ENCODE assay signal across 9 mouse cellular contexts in the genomic region with DNA sequence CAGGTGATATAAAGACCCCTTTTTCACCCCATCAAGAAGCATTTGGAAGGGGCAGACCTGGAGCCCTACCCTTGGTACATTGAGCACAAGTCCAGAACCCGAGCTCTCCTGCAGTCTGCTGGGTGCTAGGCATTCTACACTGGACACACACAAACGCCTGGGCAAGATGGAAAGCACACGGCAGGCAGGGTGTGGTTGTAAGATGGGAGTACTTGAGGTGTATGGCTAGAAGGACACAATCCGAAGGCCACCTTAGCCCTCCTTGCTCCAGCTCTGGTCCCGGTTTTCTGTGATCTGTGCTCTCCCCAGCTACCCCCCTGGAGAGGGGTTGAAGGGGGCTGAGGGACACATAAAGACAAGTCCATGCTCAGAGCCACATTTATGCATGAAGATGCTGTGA. TPM values are rescaled to one million over a fixed set of nuclear protein-coding genes. Genes with fewer than 3 reads are reported as not detected.
DNase-seq lines count a peak whose midpoint lies in the region; ATAC-seq lines count a peak whose summit lies in the region.
"Had no signal": no experiment of that assay in that cellular context is flagged by ENCODE, and none has a peak within 500 bp of the region (broad histone marks: within the 10 kb centered on the region; RNA-seq: fewer than 3 reads in every experiment).

No protein-coding gene starts in this region.

- peaks cover 19% of the 10 kb centered on the region for H3K4me1 ChIP-seq in lung, embryonic 16.5 days (replicated peaks; ENCODE audit: control insufficient read depth, insufficient read depth, low read length)
- H3K4me1 ChIP-seq in forebrain, embryonic 14.5 days (ENCODE audit: control insufficient read depth, insufficient read depth, low read length) = peaks cover 28% of the 10 kb centered on the region
- H3K4me1 ChIP-seq in limb, embryonic 13.5 days = peaks cover 36% of the 10 kb centered on the region
- peaks cover 20% of the 10 kb centered on the region; the same call in 1 of the 2 replicates for H3K4me1 ChIP-seq in stomach, embryonic 14.5 days (ENCODE audit: control insufficient read depth, insufficient read depth, low read length)

- no peak for ATAC-seq in lung, embryonic 16.5 days (ENCODE audit: low read depth)
- ATAC-seq in forebrain, embryonic 14.5 days = peak; percentile 4; the same call in 1 of the 2 replicates
- ATAC-seq in limb, embryonic 13.5 days (ENCODE audit: low FRiP score, low read depth) = no peak
- ATAC-seq in stomach, embryonic 14.5 days (ENCODE audit: insufficient number of reproducible peaks, insufficient read depth, low FRiP score, low read depth) = no peak

- no peak for DNase-seq in lung, postnatal 4 days
- no peak for DNase-seq in forebrain, embryonic 14.5 days (ENCODE audit: low spot score)
- DNase-seq in left cerebral cortex, postnatal 14 days (ENCODE audit: low spot score in 2 of 2) = no peak
- DNase-seq in thymus, postnatal 25 days = no peak
- DNase-seq in adipocyte (ENCODE audit: low spot score) = no peak

- H3K4me3 ChIP-seq in lung, embryonic 16.5 days (ENCODE audit: low read length) = peak overlapping the region; percentile 78
- H3K4me3 ChIP-seq in forebrain, embryonic 14.5 days (ENCODE audit: low read depth, low read length) = peak overlapping the region; percentile 84
- peak overlapping the region; percentile 83 for H3K4me3 ChIP-seq in limb, embryonic 13.5 days
- H3K4me3 ChIP-seq in stomach, embryonic 14.5 days (ENCODE audit: low read depth, low read length) = peak overlapping the region; percentile 64

- WGBS in lung, embryonic 16.5 days = 50% methylated on average over 5 of the region's 5 CpGs
- WGBS in forebrain, embryonic 14.5 days = 60% methylated on average over 5 of the region's 5 CpGs
- 55% methylated on average over 5 of the region's 5 CpGs for WGBS in limb, embryonic 13.5 days
- WGBS in stomach, embryonic 14.5 days = 58% methylated on average over 5 of the region's 5 CpGs

- intact Hi-C loops in left cerebral cortex, postnatal 14 days (cut with DNase I) = no loop called here

- no peaks in the 10 kb centered on the region for H3K9me3 ChIP-seq in lung, embryonic 16.5 days (ENCODE audit: control insufficient read depth, low read length)
- no peaks in the 10 kb centered on the region for H3K9me3 ChIP-seq in forebrain, embryonic 14.5 days (replicated peaks; ENCODE audit: control insufficient read depth, low read length)
- 0 out of 2 replicates have a peak, but pooled peaks cover 3% of the 10 kb centered on the region for H3K9me3 ChIP-seq in limb, embryonic 13.5 days
- H3K9me3 ChIP-seq in stomach, embryonic 14.5 days (ENCODE audit: control insufficient read depth, low read depth, low read length) = no peaks in the 10 kb centered on the region

- peak overlapping the region; percentile 83 for H3K9ac ChIP-seq in lung, embryonic 16.5 days (ENCODE audit: low read length)
- peak overlapping the region; percentile 98 for H3K9ac ChIP-seq in forebrain, embryonic 14.5 days (ENCODE audit: low read length)
- peak overlapping the region; percentile 86 for H3K9ac ChIP-seq in limb, embryonic 13.5 days
- no peak overlapping the region; the same call in 1 of the 2 replicates for H3K9ac ChIP-seq in stomach, embryonic 14.5 days (replicated peaks; ENCODE audit: low read depth, low read length)

- H3K36me3 ChIP-seq in lung, embryonic 16.5 days (ENCODE audit: control insufficient read depth, insufficient read depth, low read length) = no peaks in the 10 kb centered on the region
- peaks cover 3% of the 10 kb centered on the region for H3K36me3 ChIP-seq in forebrain, embryonic 14.5 days (ENCODE audit: control insufficient read depth, insufficient read depth, low read length)
- 0 out of 2 replicates have a peak, but pooled peaks cover 1% of the 10 kb centered on the region for H3K36me3 ChIP-seq in limb, embryonic 13.5 days
- no peaks in the 10 kb centered on the region for H3K36me3 ChIP-seq in stomach, embryonic 14.5 days (ENCODE audit: control insufficient read depth, insufficient read depth, low read length)

- peak overlapping the region; percentile 84 for H3K4me2 ChIP-seq in lung, embryonic 16.5 days (ENCODE audit: low read depth, low read length)
- H3K4me2 ChIP-seq in forebrain, embryonic 14.5 days (ENCODE audit: low read length) = peak overlapping the region; percentile 79
- peak overlapping the region; percentile 87 for H3K4me2 ChIP-seq in limb, embryonic 13.5 days (replicated peaks)
- peak overlapping the region; percentile 81 for H3K4me2 ChIP-seq in stomach, embryonic 14.5 days (replicated peaks; ENCODE audit: low read depth, low read length)

- H3K27ac ChIP-seq in lung, embryonic 16.5 days (ENCODE audit: low read length) = no peak overlapping the region
- no peak overlapping the region for H3K27ac ChIP-seq in forebrain, embryonic 14.5 days (ENCODE audit: low read depth, low read length)
- 0 out of 2 replicates have a peak overlapping the region, but pooled peaks have one; percentile 22 for H3K27ac ChIP-seq in limb, embryonic 13.5 days
- H3K27ac ChIP-seq in stomach, embryonic 14.5 days (ENCODE audit: low read length) = no peak overlapping the region; the same call in 1 of the 2 replicates

- peaks cover 9% of the 10 kb centered on the region for H3K27me3 ChIP-seq in lung, embryonic 16.5 days (ENCODE audit: control insufficient read depth, insufficient read depth, low read depth, low read length)
- H3K27me3 ChIP-seq in forebrain, embryonic 14.5 days (replicated peaks; ENCODE audit: control insufficient read depth, insufficient read depth, low read length) = peaks cover 17% of the 10 kb centered on the region
- H3K27me3 ChIP-seq in limb, embryonic 13.5 days = peaks cover 36% of the 10 kb centered on the region
- peaks cover 16% of the 10 kb centered on the region for H3K27me3 ChIP-seq in stomach, embryonic 14.5 days (ENCODE audit: control insufficient read depth, insufficient read depth, low read length)

RNA-seq across cellular contexts. Expression of a gene that starts 0.5 kb away (rescaled TPM):
- 21.1 and 22.2 TPM in 2 replicates for polyA plus RNA-seq in lung, embryonic 16.5 days (2015; fragmentation: Nextera tagmentation; extraction: Ambion mirVana)
- polyA plus RNA-seq in forebrain, embryonic 14.5 days (2014; fragmentation: Nextera tagmentation; extraction: Ambion mirVana) = 138 and 177 TPM in 2 replicates
- 37.0 and 41.7 TPM in 2 replicates for polyA plus RNA-seq in limb, embryonic 13.5 days (2015; fragmentation: Nextera tagmentation; extraction: Ambion mirVana)
- polyA plus RNA-seq in stomach, embryonic 14.5 days (2014; fragmentation: Nextera tagmentation; extraction: Ambion mirVana) = 17.1 and 18.9 TPM in 2 replicates
- total RNA-seq in left cerebral cortex, postnatal 14 days (2021) = 100 to 1,000 TPM; 866 to 932 TPM

RNA-seq across cellular contexts. Expression of a gene that starts 4.1 kb away (rescaled TPM):
- polyA plus RNA-seq in lung, embryonic 16.5 days (2015; fragmentation: Nextera tagmentation; extraction: Ambion mirVana) = 3.6 and 4.2 TPM in 2 replicates
- polyA plus RNA-seq in forebrain, embryonic 14.5 days (2014; fragmentation: Nextera tagmentation; extraction: Ambion mirVana) = 5.7 and 8.2 TPM in 2 replicates
- 5.9 and 6.0 TPM in 2 replicates for polyA plus RNA-seq in limb, embryonic 13.5 days (2015; fragmentation: Nextera tagmentation; extraction: Ambion mirVana)
- 0.67 and 1.3 TPM in 2 replicates for polyA plus RNA-seq in stomach, embryonic 14.5 days (2014; fragmentation: Nextera tagmentation; extraction: Ambion mirVana)
- total RNA-seq in left cerebral cortex, postnatal 14 days (2021) = 100 to 1,000 TPM; 216 to 232 TPM

RNA-seq across cellular contexts. Expression of a gene that starts 8.1 kb away (rescaled TPM):
- polyA plus RNA-seq in lung, embryonic 16.5 days (2015; fragmentation: Nextera tagmentation; extraction: Ambion mirVana) = 2.0 and 2.2 TPM in 2 replicates
- polyA plus RNA-seq in forebrain, embryonic 14.5 days (2014; fragmentation: Nextera tagmentation; extraction: Ambion mirVana) = 9.6 and 10.3 TPM in 2 replicates
- 2.6 and 3.6 TPM in 2 replicates for polyA plus RNA-seq in limb, embryonic 13.5 days (2015; fragmentation: Nextera tagmentation; extraction: Ambion mirVana)
- polyA plus RNA-seq in stomach, embryonic 14.5 days (2014; fragmentation: Nextera tagmentation; extraction: Ambion mirVana) = 1.1 and 1.5 TPM in 2 replicates
- 1 to 10 TPM; 1.8 to 2.5 TPM for total RNA-seq in left cerebral cortex, postnatal 14 days (2021)

RNA-seq across cellular contexts. Expression of a gene that starts 39.8 kb away (rescaled TPM):
- 5.5 and 6.2 TPM in 2 replicates for polyA plus RNA-seq in lung, embryonic 16.5 days (2015; fragmentation: Nextera tagmentation; extraction: Ambion mirVana)
- polyA plus RNA-seq in forebrain, embryonic 14.5 days (2014; fragmentation: Nextera tagmentation; extraction: Ambion mirVana) = 0.48 and 0.64 TPM in 2 replicates
- polyA plus RNA-seq in limb, embryonic 13.5 days (2015; fragmentation: Nextera tagmentation; extraction: Ambion mirVana) = 5.5 and 6.0 TPM in 2 replicates
- 0.53 and 1.1 TPM in 2 replicates for polyA plus RNA-seq in stomach, embryonic 14.5 days (2014; fragmentation: Nextera tagmentation; extraction: Ambion mirVana)
- 1 to 10 TPM; 2.0 to 2.2 TPM for total RNA-seq in left cerebral cortex, postnatal 14 days (2021)
- total RNA-seq: megakaryocyte progenitor cell, adult 5-6 weeks had no signal
